Mouse (Mus musculus) forebrain, embryonic 11.5 days (tissue): Measurements from ENCODE around the gene Mapk8ip3. TPM values are rescaled to one million over a fixed set of nuclear protein-coding genes. Genes with fewer than 3 reads are reported as not detected.

Source experiments
- ATAC-seq: fragments of 200-750 bp; cut with Nextera tagmentation; replicated peaks from 2 replicates; pipeline ENCODE4 v1.8.0; 2017; ENCODE audit warnings: moderate TSS enrichment; ENCODE audit not compliant: low FRiP score
- DNase-seq: peaks from one replicate; pipeline ENCODE4 v3.0.0-alpha.2; 2017; ENCODE audit warnings: low spot score
- H3K27ac ChIP-seq: fragments of 300-500 bp; sonication (generic); 2 replicates; pipeline ENCODE4 v1.5.1; 2014; ENCODE audit warnings: low read depth, low read length
- H3K27me3 ChIP-seq: fragments of 300-500 bp; sonication (generic); 2 replicates; pipeline ENCODE4 v1.6.1; 2014; ENCODE audit warnings: mild to moderate bottlenecking, low read length, mixed read lengths; ENCODE audit not compliant: control insufficient read depth, insufficient read depth
- H3K36me3 ChIP-seq: fragments of 300-500 bp; sonication (generic); 2 replicates; pipeline ENCODE4 v1.6.1; 2014; ENCODE audit warnings: mild to moderate bottlenecking, low read length, moderate library complexity, mixed read lengths; ENCODE audit not compliant: control insufficient read depth, insufficient read depth
- H3K4me1 ChIP-seq: fragments of 300-500 bp; sonication (generic); replicated peaks from 2 replicates; pipeline ENCODE4 v1.6.1; 2014; ENCODE audit warnings: low read length, mixed read lengths; ENCODE audit not compliant: control insufficient read depth, insufficient read depth
- H3K4me2 ChIP-seq: fragments of 300-500 bp; sonication (generic); 2 replicates; pipeline ENCODE4 v1.6.1; 2014; ENCODE audit warnings: low read depth, mild to moderate bottlenecking, low read length, moderate library complexity, mixed read lengths; ENCODE audit not compliant: severe bottlenecking
- H3K4me3 ChIP-seq: fragments of 300-500 bp; sonication (generic); 2 replicates; pipeline ENCODE4 v1.5.1; 2014; ENCODE audit warnings: low read depth, low read length
- H3K9ac ChIP-seq: fragments of 300-500 bp; sonication (generic); 2 replicates; pipeline ENCODE4 v1.6.1; 2014; ENCODE audit warnings: low read length
- H3K9me3 ChIP-seq: fragments of 300-500 bp; sonication (generic); 2 replicates; pipeline ENCODE4 v1.6.1; 2016; ENCODE audit warnings: low read length, mixed read lengths; ENCODE audit not compliant: control insufficient read depth
- WGBS: fragments of 180-500 bp; shearing (Covaris S2); extraction: QIAGEN DNeasy Blood & Tissue Kit; methylation state at CpG from one replicate; pipeline ENCODE4 v1.1.7; 2014; 5-methylcytosine and 5-hydroxymethylcytosine counted together
- polyA plus RNA-seq: library from polyadenylated mRNA; unstranded; fragments of >200 nt; fragmentation: Nextera tagmentation; extraction: Ambion mirVana; gene quantifications from 2 replicates; pipeline ENCODE4 v1.2.1, GENCODE M21; 2014

Gene Mapk8ip3
- polyA plus RNA-seq, 1 experiment from 2014 or later: 56.8 TPM

DNA sequence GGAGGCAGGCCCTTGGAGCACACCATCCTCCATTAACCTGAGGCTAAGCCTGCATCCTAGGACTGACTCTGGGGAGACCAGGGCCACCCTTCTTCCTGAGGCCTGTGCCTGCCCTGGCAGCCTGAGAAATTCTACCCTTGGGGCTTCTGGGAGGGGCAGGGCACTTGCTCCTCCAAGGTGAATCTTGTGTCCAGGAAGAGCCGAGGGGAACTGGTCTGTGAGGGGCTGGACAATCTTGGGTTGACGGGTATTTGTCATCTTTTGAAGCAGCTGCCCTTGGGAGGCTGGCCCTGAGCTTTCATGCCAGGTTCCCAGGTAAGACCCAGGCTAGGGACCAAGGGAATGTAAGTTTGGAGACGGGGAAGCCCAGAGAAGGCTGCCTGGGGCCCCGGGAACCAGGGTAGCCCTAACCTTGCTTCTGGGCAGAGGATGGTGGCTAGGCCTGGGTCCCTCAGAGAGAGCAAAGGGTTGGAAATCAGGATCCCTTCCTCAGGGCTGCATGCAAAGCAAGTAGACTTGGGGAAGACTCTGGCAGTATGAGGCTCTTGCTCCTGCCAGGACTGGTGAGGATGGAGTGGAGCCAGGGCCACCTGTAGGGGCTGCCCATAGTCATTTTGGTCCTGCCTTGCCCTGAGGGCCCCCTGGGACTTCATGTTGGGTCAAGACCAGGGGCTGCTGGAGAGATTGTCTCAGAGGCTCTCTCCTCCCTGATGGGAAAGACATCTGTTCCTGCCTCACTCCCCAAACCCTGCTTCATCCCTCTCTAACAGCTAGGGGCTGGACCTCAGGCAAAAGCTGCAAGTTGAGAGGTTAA, 38.5 kb downstream of the Mapk8ip3 start:
- H3K27ac ChIP-seq: no peak overlapping the region
- no peak for DNase-seq
- peaks cover 20% of the 10 kb centered on the region for H3K36me3 ChIP-seq
- no peaks in the 10 kb centered on the region for H3K9me3 ChIP-seq
- no peak overlapping the region for H3K4me2 ChIP-seq
- no peak overlapping the region for H3K4me3 ChIP-seq
- H3K27me3 ChIP-seq: no peaks in the 10 kb centered on the region
- H3K9ac ChIP-seq: peak overlapping the region; percentile 23; the same call in 1 of the 2 replicates
- ATAC-seq: no peak
- 75% methylated on average over 4 of the region's 4 CpGs for WGBS
- peaks cover 20% of the 10 kb centered on the region for H3K4me1 ChIP-seq

- Histone ChIP-seq H3K36me3 (peaks cover 14% of the 10 kb centered on the region), H3K9me3 (no peaks in the 10 kb centered on the region), H3K27me3 (no peaks in the 10 kb centered on the region), H3K27ac (no peak overlapping the region), H3K4me2 (0 out of 2 replicates have a peak overlapping the region, but pooled peaks have one; percentile 98), H3K4me1 (peaks cover 20% of the 10 kb centered on the region), H3K9ac (peak overlapping the region; percentile 88; the same call in 1 of the 2 replicates), H3K4me3 (peak overlapping the region; percentile 86)
- ATAC-seq (no peak), DNase-seq (no peak)
- WGBS: 87% methylated on average over 4 of the region's 4 CpGs
Measured at GRCm38 (mm10) chr17:24897600-24897999, 39.2 kb downstream of the Mapk8ip3 start.

DNA sequence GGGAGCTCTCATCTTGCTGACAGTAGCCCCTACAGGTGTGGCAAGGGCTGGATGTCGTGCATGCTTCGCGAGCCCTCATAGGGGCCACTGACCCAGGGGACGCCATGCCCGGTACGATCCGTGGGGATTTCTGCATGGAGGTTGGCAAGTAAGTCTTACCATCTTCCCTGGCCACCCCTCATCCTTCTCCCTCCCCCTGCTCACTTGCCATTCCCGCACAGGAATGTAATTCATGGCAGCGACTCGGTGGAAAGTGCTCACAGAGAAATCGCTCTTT, 39.8 kb downstream of the Mapk8ip3 start:
- Histone ChIP-seq H3K4me2 (peak overlapping the region; percentile 98), H3K9ac (peak overlapping the region; percentile 88), H3K4me3 (peak overlapping the region; percentile 86), H3K4me1 (peaks cover 20% of the 10 kb centered on the region), H3K27ac (no peak overlapping the region), H3K36me3 (peaks cover 17% of the 10 kb centered on the region), H3K9me3 (no peaks in the 10 kb centered on the region), H3K27me3 (no peaks in the 10 kb centered on the region)
- ATAC-seq: no peak
- DNase-seq: no peak
- 36% methylated on average over 11 of the region's 11 CpGs for WGBS

- Histone ChIP-seq H3K4me1 (peaks cover 20% of the 10 kb centered on the region), H3K36me3 (peaks cover 13% of the 10 kb centered on the region), H3K27ac (peak within 1 kb of the TSS; percentile 72; the same call in 1 of the 2 replicates), H3K4me2 (peak within 1 kb of the TSS; percentile 98), H3K9me3 (no peaks in the 10 kb centered on the region), H3K27me3 (no peaks in the 10 kb centered on the region), H3K9ac (peak within 1 kb of the TSS; percentile 88), H3K4me3 (peak within 1 kb of the TSS; percentile 86)
- under 1% methylated on average over 50 of the region's 50 CpGs for WGBS
- DNase-seq: peak; percentile 87
- peak; percentile 82 for ATAC-seq
Measured at GRCm38 (mm10) chr17:24896241-24896992, 40.4 kb downstream of the Mapk8ip3 start, which contains the start of gene Nme3. Nme3 (plus strand) TSS chr17:24896500.

DNA sequence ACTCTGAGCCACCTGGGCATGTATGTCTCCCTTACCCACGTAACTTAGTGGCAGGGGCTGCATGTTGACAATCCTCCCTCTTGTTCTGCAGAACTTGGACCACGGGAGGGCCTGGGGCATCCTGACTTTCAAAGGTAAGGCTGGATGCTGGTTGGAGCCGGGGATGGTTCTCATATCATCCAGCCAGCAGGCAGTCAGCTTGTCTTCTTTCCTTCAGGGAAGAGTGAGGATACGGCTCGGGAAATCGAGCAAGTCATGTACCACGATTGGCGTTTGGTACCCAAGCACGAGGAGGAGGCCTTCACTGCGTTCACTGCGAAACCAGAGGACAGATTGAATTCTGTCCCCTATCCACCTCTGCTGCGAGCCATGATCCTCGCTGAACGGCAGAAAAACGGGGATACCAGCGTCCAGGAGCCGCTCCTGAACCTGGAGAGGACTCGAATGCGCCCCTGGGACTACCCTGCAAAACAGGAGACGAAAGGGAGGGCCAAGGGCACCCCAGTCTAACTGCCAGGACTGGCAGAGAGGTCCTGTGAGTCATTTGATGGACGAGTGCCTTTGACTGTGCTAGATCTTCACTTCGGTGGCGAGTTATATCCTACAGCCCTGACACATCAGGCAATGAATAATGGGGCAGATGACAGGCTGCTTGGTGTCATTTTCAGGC, 41.1 kb downstream of the Mapk8ip3 start:
- Histone ChIP-seq H3K4me2 (peak overlapping the region; percentile 98), H3K4me1 (peaks cover 20% of the 10 kb centered on the region), H3K9ac (peak overlapping the region; percentile 88), H3K27me3 (no peaks in the 10 kb centered on the region), H3K36me3 (peaks cover 15% of the 10 kb centered on the region), H3K27ac (0 out of 2 replicates have a peak overlapping the region, but pooled peaks have one; percentile 72), H3K9me3 (no peaks in the 10 kb centered on the region), H3K4me3 (peak overlapping the region; percentile 86)
- DNase-seq (no peak), ATAC-seq (no peak)
- 14% methylated on average over 23 of the region's 23 CpGs for WGBS

- H3K27me3 ChIP-seq: no peaks in the 10 kb centered on the region
- peak within 1 kb of the TSS; percentile 86 for H3K4me3 ChIP-seq
- peak; percentile 90 for DNase-seq
- H3K4me2 ChIP-seq: peak within 1 kb of the TSS; percentile 98
- H3K4me1 ChIP-seq: peaks cover 20% of the 10 kb centered on the region
- peak; percentile 44 for ATAC-seq
- under 1% methylated on average over 62 of the region's 62 CpGs for WGBS
- peak within 1 kb of the TSS; percentile 72 for H3K27ac ChIP-seq
- H3K36me3 ChIP-seq: peaks cover 18% of the 10 kb centered on the region
- peak within 1 kb of the TSS; percentile 88 for H3K9ac ChIP-seq
- H3K9me3 ChIP-seq: no peaks in the 10 kb centered on the region
Measured at GRCm38 (mm10) chr17:24894995-24895547, 41.7 kb downstream of the Mapk8ip3 start, which contains the start of the genes Eme2 and Mrps34. Eme2 (minus strand) TSS chr17:24895087. Mrps34 (plus strand) TSS chr17:24895116.

DNA sequence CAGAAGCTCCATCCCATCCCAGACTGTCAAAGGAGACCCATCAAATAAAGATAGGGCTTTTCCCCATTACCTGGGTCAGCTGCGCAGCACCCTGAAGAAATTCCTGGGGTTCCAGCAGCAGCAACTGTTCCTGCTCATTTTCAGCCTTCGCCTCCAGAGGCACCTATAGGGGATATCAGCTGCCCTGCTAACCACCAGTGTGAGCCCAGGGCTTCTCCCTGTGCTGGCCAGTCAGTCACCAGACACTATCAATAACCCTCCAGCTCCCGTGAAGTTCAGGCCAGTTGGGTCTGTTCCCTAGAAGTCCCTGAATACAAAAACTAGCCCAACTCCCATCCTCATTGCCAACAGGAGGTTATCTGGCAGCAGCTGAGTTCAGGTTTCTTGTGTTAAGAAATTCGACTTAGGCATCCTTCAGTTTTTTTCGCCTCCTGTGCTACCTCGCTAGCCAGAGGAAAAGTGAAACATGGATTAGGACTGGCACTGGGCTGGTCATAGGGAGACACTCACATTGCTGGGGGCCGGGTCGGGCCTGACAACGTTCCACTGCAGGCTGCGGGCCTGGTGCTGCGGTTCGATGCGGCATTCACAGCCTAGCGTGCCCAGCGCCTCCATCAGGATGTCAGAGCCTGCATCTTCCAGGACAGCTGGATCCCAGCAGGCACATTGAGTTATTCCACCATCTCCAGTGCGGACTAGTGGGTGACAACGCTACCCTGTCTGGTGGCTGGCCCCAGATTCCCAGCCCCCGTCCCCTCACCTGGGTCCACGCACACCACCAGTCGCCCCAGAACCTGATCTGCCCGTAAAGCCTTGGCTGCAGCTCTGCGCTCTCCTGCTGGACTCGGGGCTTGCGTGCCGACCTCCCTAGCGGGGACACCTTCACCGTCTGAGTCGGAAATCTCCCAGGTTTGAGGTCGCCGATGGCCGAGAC, 42.4 kb downstream of the Mapk8ip3 start:
- Histone ChIP-seq H3K27ac (peak overlapping the region; percentile 72; the same call in 1 of the 2 replicates), H3K36me3 (peaks cover 18% of the 10 kb centered on the region), H3K9me3 (no peaks in the 10 kb centered on the region), H3K4me2 (peak overlapping the region; percentile 98), H3K27me3 (no peaks in the 10 kb centered on the region), H3K9ac (peak overlapping the region; percentile 88), H3K4me1 (peaks cover 20% of the 10 kb centered on the region), H3K4me3 (peak overlapping the region; percentile 86)
- ATAC-seq: 0 out of 2 replicates have a peak, but pooled peaks have one; percentile 4
- WGBS: 11% methylated on average over 31 of the region's 31 CpGs
- peak; percentile 59 for DNase-seq
